Mouse (Mus musculus) Patski (cell line): Measurements from ENCODE around the gene Gm10912. TPM values are rescaled to one million over a fixed set of nuclear protein-coding genes. Genes with fewer than 3 reads are reported as not detected.
"Not testable (repeated sequence)": the region's sequence is repeated elsewhere in the genome, so short reads cannot be mapped to it uniquely, and the experiment has no call there.

Experiments used
- ATAC-seq: fragments of 100-300 bp; one replicate; pipeline ENCODE4 v1.8.0; 2021
- CTCF ChIA-PET: fragments of 350-600 bp; sonication (Branson Sonifier 250); formaldehyde crosslinking; loops from one replicate; lab custom pipeline; 2022; ENCODE audit warnings: inconsistent platforms; lab: Charles Lee
- POLR2A ChIA-PET: fragments of 350-600 bp; sonication (Branson Sonifier 250); formaldehyde crosslinking; loops from one replicate; lab custom pipeline; 2022; ENCODE audit warnings: antibody characterized with exemption, inconsistent platforms; lab: Charles Lee
- DNase-seq: peaks from one replicate; pipeline ENCODE4 v3.0.0-alpha.2; 2011; ENCODE audit warnings: low read depth, low spot score
- H3K27me3 ChIP-seq: fragments of 371-371 bp; one replicate; pipeline ENCODE4 v1.5.1; 2021
- CTCF ChIP-seq: fragments of 100-300 bp; IDR thresholded peaks from one replicate; pipeline ENCODE4 v1.5.1; 2021
- in situ Hi-C: fragments of 300-500 bp; cut with MboI; formaldehyde crosslinking; loops from 3 replicates; pipeline ENCODE4 v1.11.1; 2018; ENCODE audit warnings: low pct_unique_long_range_greater_than_20kb, mixed read lengths
- polyA plus RNA-seq: library from polyadenylated mRNA; unstranded; gene quantifications from one replicate; pipeline ENCODE4 v1.2.3, GENCODE M21; 2021

Gene Gm10912
- not detected for polyA plus RNA-seq

DNA sequence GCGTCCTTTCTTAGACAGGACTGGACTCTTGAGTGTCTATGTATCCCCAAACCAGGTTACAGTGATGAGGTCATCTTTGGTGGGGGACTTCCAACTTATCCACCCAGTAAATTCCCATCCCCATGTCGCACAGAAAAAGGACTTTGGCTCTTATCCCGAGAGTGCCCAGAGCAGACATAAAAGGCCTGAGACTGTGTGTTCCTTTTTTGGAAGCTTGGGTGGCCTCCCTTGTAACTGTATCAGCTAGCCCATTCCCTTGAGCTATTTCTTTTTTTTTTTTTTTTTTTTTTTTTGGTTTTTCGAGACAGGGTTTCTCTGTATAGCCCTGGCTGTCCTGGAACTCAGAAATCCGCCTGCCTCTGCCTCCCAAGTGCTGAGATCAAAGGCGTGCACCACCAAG is at the start of gene Gm10912:
Gm10912 (plus strand) TSS at position 301 of the 400 bp plus-strand sequence.
- POLR2A ChIA-PET: not testable (repeated sequence)

DNA sequence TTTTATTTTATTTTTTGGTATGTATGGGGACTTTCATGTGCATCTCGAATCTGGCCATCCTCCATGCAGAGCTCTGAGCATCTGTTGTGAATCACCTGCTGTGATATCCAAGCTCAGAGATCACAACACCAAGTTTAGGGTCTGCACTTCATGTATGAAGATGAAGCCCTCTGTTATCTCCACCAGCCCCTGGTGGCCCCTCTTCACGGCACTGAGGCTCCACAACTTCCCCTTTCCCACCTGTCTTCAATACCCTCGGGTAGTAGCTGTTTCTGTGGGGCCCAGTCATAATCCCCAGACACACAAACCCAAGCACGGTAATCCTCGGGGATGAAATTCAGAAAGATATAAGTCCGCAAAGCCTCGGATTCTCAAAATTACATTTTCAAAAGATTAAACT is 42.5 kb upstream of the Gm10912 start:
- no peak for TF ChIP-seq CTCF
- ATAC-seq: no peak
- CTCF ChIA-PET: interaction anchor here (0.6 kb wide), 1 partner anchor 112 kb away, joined by 3 read pairs; no protein-coding TSS in a partner anchor
- in situ Hi-C loops: no loop called here
- DNase-seq: no peak
- peaks cover 18% of the 10 kb centered on the region for H3K27me3 ChIP-seq
- POLR2A ChIA-PET: no interaction called here

More for the DNA sequence above, at the start of gene Gm10912:
- CTCF ChIA-PET, H3K27me3 ChIP-seq, DNase-seq, in situ Hi-C loops, ATAC-seq: not testable (repeated sequence)

DNA sequence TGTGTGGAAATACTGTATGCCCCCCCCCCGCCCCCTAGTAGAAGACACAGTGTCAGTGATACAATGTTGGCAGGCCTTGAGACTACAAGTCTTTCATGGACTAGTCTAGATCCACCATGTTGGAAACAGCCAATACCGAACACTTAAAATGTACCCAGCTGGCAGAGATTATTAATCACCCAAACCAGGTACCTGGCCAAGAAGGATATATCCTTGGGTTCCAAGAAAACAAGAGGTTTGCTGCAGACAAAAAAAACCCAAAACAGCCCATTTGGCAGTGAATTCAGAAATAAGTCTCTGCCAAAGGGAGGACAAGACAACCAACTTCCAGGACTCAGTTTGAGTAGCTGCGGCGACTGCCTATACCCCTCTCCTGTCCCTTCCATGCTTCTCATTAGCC is 41.0 kb upstream of the Gm10912 start:
- DNase-seq (no peak), ATAC-seq (no peak)
- ChIA-PET CTCF (interaction anchor here (1.6 kb wide), 1 partner anchor 46 kb away, joined by 3 read pairs; no protein-coding TSS in a partner anchor), POLR2A (no interaction called here)
- peaks cover 18% of the 10 kb centered on the region for H3K27me3 ChIP-seq
- in situ Hi-C loops: no loop called here
- no peak for TF ChIP-seq CTCF

GRCm38 (mm10) chr2:104027458-104028138 is 38.0 kb upstream of the Gm10912 start, which contains the start of gene Fbxo3:
Fbxo3 (plus strand) TSS chr2:104027721.
- TF ChIP-seq CTCF: peak; percentile 23
- peaks cover 10% of the 10 kb centered on the region for H3K27me3 ChIP-seq
- ATAC-seq (peak; percentile 93), DNase-seq (no peak)
- ChIA-PET POLR2A (no interaction called here), CTCF (no interaction called here)
- in situ Hi-C loops: no loop called here

DNA sequence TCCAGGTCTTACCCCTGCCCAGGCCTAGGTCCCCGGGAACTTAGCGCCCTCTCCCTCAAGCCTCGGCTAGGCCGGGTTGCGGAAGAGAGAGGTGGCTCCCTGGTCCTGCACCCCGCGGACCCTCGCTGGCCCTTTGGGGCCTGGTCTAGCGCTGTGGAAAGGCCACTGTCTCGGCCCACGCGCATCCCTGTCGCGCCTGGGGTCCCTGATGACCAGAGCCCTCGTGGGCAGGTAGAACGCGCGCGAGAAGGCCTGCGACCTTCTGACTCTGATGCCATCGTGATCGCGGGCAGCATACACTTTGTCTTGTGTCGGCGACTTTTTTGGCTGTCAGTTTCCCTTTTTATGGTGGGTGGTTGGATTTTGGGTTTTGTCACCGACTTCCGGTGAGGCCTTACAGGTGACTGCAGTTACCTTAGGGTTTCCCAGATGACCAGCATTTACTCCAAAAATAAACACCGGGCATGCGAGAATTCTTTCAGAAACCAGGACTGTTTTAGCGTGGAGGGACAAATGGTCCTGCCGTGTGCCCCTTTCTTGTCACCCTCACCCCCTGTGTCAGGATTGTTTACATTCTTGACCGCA is 37.4 kb upstream of the Gm10912 start, which contains the start of gene 4931422A03Rik:
4931422A03Rik (minus strand) TSS at position 223 of the 585 bp plus-strand sequence.
- DNase-seq (no peak), ATAC-seq (peak; percentile 36)
- ChIA-PET CTCF (no interaction called here), POLR2A (no interaction called here)
- H3K27me3 ChIP-seq: peaks cover 7% of the 10 kb centered on the region
- no peak for TF ChIP-seq CTCF
- in situ Hi-C loops: no loop called here

GRCm38 (mm10) chr2:104029074-104029473 is 36.6 kb upstream of the Gm10912 start:
- CTCF ChIA-PET: no interaction called here
- peaks cover 7% of the 10 kb centered on the region for H3K27me3 ChIP-seq
- no peak for TF ChIP-seq CTCF
- ATAC-seq (no peak), DNase-seq (no peak)
- POLR2A ChIA-PET: interaction anchor here (0.5 kb wide), 1 partner anchor 587 kb away, joined by 3 read pairs; no protein-coding TSS in a partner anchor
- in situ Hi-C loops: no loop called here

- ChIA-PET POLR2A (interaction anchor here (0.7 kb wide), 1 partner anchor 737 kb away, joined by 4 read pairs; no protein-coding TSS in a partner anchor), CTCF (interaction anchor here (1.4 kb wide), 1 partner anchor 10 kb away, joined by 3 read pairs; no protein-coding TSS in a partner anchor)
- TF ChIP-seq CTCF: no peak
- ATAC-seq (no peak), DNase-seq (no peak)
- in situ Hi-C loops: loop anchor here (10.0 kb wide), 2 partner anchors 94 to 404 kb away; partner anchors contain the start of gene A930018P22Rik
- peaks cover 7% of the 10 kb centered on the region for H3K27me3 ChIP-seq
Observed at GRCm38 (mm10) chr2:104030381-104030780, 35.2 kb upstream of the Gm10912 start.

DNA sequence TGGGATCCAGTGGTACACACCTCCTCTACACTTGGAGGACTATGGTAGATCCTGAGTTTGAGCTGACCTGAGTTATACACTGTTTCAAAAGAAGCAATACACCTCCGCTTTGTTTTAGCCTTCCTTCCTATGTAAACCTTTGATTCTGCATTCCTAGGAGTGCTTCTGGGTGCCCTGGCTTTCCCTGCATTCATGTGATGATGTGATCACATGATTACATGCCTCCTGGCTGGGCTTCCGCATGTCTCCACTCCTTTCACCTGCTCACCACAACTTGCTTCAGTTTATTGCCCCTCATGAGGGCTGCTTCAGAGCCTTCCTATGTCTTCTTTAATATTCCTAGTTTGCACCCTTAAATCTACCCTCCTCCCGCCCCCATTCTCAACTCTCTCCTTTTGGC is 33.6 kb upstream of the Gm10912 start:
- no peak for DNase-seq
- ChIA-PET CTCF (interaction anchor here (0.7 to 1.4 kb wide), 2 partner anchors 8 to 12 kb away, joined by 3 read pairs; no protein-coding TSS in a partner anchor), POLR2A (no interaction called here)
- no peak for TF ChIP-seq CTCF
- ATAC-seq: no peak
- H3K27me3 ChIP-seq: peaks cover under 1% of the 10 kb centered on the region
- in situ Hi-C loops: loop anchor here (10.0 kb wide), 2 partner anchors 93 to 403 kb away; partner anchors contain the start of gene A930018P22Rik

DNA sequence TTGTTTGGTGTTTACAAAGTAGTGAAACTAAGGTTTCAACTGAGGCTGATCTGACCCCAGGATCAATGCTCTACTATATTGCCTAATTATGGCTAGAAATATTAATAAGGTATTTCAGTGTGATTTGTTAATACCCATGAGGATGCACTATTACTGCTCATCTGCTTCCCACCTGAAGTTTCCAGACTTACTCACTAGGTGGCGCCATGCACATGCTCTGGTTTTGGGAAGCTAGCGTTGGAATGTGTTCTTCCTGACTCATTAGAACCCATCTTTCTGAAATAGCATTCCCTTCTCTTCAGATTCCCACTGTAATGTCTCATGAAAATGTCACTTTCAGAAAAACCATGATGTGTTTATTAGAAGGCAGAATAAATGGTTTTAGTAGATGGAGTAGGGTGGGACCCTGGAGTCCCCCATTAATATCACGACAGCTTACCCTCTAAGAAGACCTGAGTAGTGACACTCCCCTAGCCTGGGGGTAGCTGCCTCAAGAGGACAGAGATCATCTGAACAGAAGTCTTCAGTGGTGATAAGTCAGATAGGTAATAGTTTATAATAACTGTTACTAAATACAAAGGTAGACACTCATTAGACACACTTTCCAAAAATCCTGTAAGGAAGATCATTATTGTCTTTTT is 30.7 kb upstream of the Gm10912 start:
- in situ Hi-C loops: loop anchor here (10.0 kb wide), 2 partner anchors 90 to 400 kb away; partner anchors contain the start of gene A930018P22Rik
- POLR2A ChIA-PET: no interaction called here
- CTCF ChIA-PET: interaction anchor here (0.8 to 1.2 kb wide), 6 partner anchors 9 to 87 kb away, joined by 3 to 5 read pairs (median 3); partner anchors contain the start of genes A930018P22Rik and Cd59a
- DNase-seq (no peak), ATAC-seq (peak; percentile 54)
- peak; percentile 91 for TF ChIP-seq CTCF
- no peaks in the 10 kb centered on the region for H3K27me3 ChIP-seq

- in situ Hi-C loops: loop anchor here (10.0 kb wide), 2 partner anchors 89 to 399 kb away; partner anchors contain the start of gene A930018P22Rik
- DNase-seq (no peak), ATAC-seq (no peak)
- ChIA-PET POLR2A (no interaction called here), CTCF (interaction anchor here (0.8 to 1.2 kb wide), 6 partner anchors 10 to 101 kb away, joined by 3 to 4 read pairs (median 3); partner anchors contain the start of gene Cd59a)
- no peak for TF ChIP-seq CTCF
- no peaks in the 10 kb centered on the region for H3K27me3 ChIP-seq
Observed at GRCm38 (mm10) chr2:104035595-104035994, 30.0 kb upstream of the Gm10912 start.
